Mouse (Mus musculus) ES-E14 (cell line): ENCODE measurements at regions not wholly inside any gene's neighbourhood (a gene's known extent, or its start where the extent isn't known, plus 50 kb on each side); places are given as distances from the start of the nearest gene placed in this dataset.
"Not testable (repeated sequence)": the region's sequence is repeated elsewhere in the genome, so short reads cannot be mapped to it uniquely, and the experiment has no call there.

Source experiments
- DNase-seq: peaks from one replicate; pipeline ENCODE4 v3.0.0-alpha.2; 2013; ENCODE audit warnings: low read depth, low spot score
- H3K27ac ChIP-seq: 2 replicates; pipeline ENCODE4 v1.5.1; 2012; ENCODE audit warnings: low read depth, mild to moderate bottlenecking, low read length, moderate library complexity, mixed read lengths; ENCODE audit not compliant: poor library complexity, insufficient read depth, severe bottlenecking
- H3K36me3 ChIP-seq: 2 replicates; pipeline ENCODE4 v1.6.1; 2012; ENCODE audit warnings: mild to moderate bottlenecking, low read length, moderate library complexity, mixed read lengths; ENCODE audit not compliant: control insufficient read depth, poor library complexity, insufficient read depth, severe bottlenecking
- H3K4me1 ChIP-seq, 2 experiments: fragments of 150-350 bp in 1 of 2; sonication (generic) in 1 of 2; 2 replicates each; pipeline ENCODE4 v1.6.1; 2012; ENCODE audit warnings: low read length in 2 of 2, mild to moderate bottlenecking in 1 of 2, mixed read lengths in 1 of 2; ENCODE audit not compliant: control insufficient read depth in 2 of 2, insufficient read depth in 2 of 2, poor library complexity in 1 of 2
- H3K4me3 ChIP-seq, 2 experiments: fragments of 150-350 bp in 1 of 2; sonication (generic) in 1 of 2; 2 replicates each; pipeline ENCODE4 v1.5.1; 2012; ENCODE audit warnings: low read length in 2 of 2, low read depth in 1 of 2, mild to moderate bottlenecking in 1 of 2, mixed read lengths in 1 of 2; ENCODE audit not compliant: insufficient read depth in 1 of 2, poor library complexity in 1 of 2, severe bottlenecking in 1 of 2
- H3K9ac ChIP-seq: 2 replicates; pipeline ENCODE4 v1.6.1; 2012; ENCODE audit warnings: low read depth, mild to moderate bottlenecking, low read length, mixed read lengths; ENCODE audit not compliant: poor library complexity, insufficient read depth, severe bottlenecking
- H3K9me3 ChIP-seq: fragments of 150-350 bp; sonication (generic); 2 replicates; pipeline ENCODE4 v1.6.1; 2012; ENCODE audit warnings: low read depth, mild to moderate bottlenecking, low read length; ENCODE audit not compliant: control insufficient read depth, insufficient read depth
- CHD2 ChIP-seq: IDR thresholded peaks from 2 replicates; pipeline ENCODE4 v1.6.1; 2014; ENCODE audit warnings: mild to moderate bottlenecking, low read depth, low read length, inconsistent platforms
- HCFC1 ChIP-seq: IDR thresholded peaks from 2 replicates; pipeline ENCODE4 v1.6.1; 2012; ENCODE audit warnings: low read length, inconsistent platforms, borderline replicate concordance; ENCODE audit not compliant: insufficient read depth
- MAFK ChIP-seq: IDR thresholded peaks from 2 replicates; pipeline ENCODE4 v1.6.1; 2014; ENCODE audit warnings: mild to moderate bottlenecking, low read depth, low read length, inconsistent platforms; ENCODE audit not compliant: insufficient read depth
- ZC3H11A ChIP-seq: IDR thresholded peaks from 2 replicates; pipeline ENCODE4 v1.6.1; 2012; ENCODE audit warnings: low read depth, mild to moderate bottlenecking, inconsistent platforms, low read length, borderline replicate concordance
- ZNF384 ChIP-seq: IDR thresholded peaks from 2 replicates; pipeline ENCODE4 v1.6.1; 2012; ENCODE audit warnings: low read depth, low read length, inconsistent platforms
- in situ Hi-C, 2 experiments: fragments of 600-800 bp; cut with MboI; formaldehyde crosslinking; loops; one replicate each; pipeline ENCODE4 v1.15.1; 2025; ENCODE audit warnings: low sequenced_read_pairs in 2 of 2, inconsistent platforms in 1 of 2; ENCODE audit not compliant: unreplicated experiment in 2 of 2

GRCm38 (mm10) chr9:88259627-88260026 is 67.4 kb upstream of the Nt5e start:
- no peak for TF ChIP-seq ZNF384
- TF ChIP-seq HCFC1, result no peak
- no peak for TF ChIP-seq CHD2
- TF ChIP-seq MAFK, result no peak
- Histone ChIP-seq H3K4me3 (no peak overlapping the region), H3K27ac (no peak overlapping the region), H3K9ac (no peak overlapping the region), H3K36me3 (no peaks in the 10 kb centered on the region), H3K4me1 (peaks cover 0 to 3% of the 10 kb centered on the region in 2 experiments; a peak in 1 of 4 replicates), H3K9me3 (no peaks in the 10 kb centered on the region)
- in situ Hi-C loops, result no loop called here
- no peak for DNase-seq

- H3K9me3 ChIP-seq, result no peaks in the 10 kb centered on the region
- H3K27ac ChIP-seq, result no peak overlapping the region
- no peak for DNase-seq
- TF ChIP-seq ZC3H11A (no peak), ZNF384 (no peak), HCFC1 (no peak), MAFK (no peak), CHD2 (no peak)
- no peaks in the 10 kb centered on the region for H3K36me3 ChIP-seq
- H3K4me3 ChIP-seq, result no peak overlapping the region
- no peak overlapping the region for H3K9ac ChIP-seq
- peaks cover 0 to 3% of the 10 kb centered on the region in 2 experiments; a peak in 1 of 4 replicates for H3K4me1 ChIP-seq
- in situ Hi-C loops, result no loop called here
These were observed 66.8 kb upstream of the Nt5e start for GRCm38 (mm10) chr9:88260072-88260635.

GRCm38 (mm10) chr9:88262461-88262860 is 64.5 kb upstream of the Nt5e start:
- Histone ChIP-seq H3K4me1 (peaks cover 0 to 3% of the 10 kb centered on the region in 2 experiments; a peak in 1 of 4 replicates), H3K4me3 (no peak overlapping the region), H3K9me3 (no peaks in the 10 kb centered on the region), H3K9ac (no peak overlapping the region), H3K27ac (no peak overlapping the region), H3K36me3 (no peaks in the 10 kb centered on the region)
- in situ Hi-C loops, result no loop called here
- TF ChIP-seq MAFK, result no peak
- TF ChIP-seq CHD2, result no peak
- no peak for TF ChIP-seq ZNF384
- TF ChIP-seq ZC3H11A, result no peak
- TF ChIP-seq HCFC1, result no peak
- no peak for DNase-seq

GRCm38 (mm10) chr9:88266346-88266745 is 60.7 kb upstream of the Nt5e start:
- H3K4me3 ChIP-seq, H3K9me3 ChIP-seq, H3K9ac ChIP-seq, H3K27ac ChIP-seq, DNase-seq, H3K36me3 ChIP-seq, in situ Hi-C loops, H3K4me1 ChIP-seq: not testable (repeated sequence)

- DNase-seq, result no peak
- no peak overlapping the region for H3K9ac ChIP-seq
- H3K27ac ChIP-seq, result no peak overlapping the region
- TF ChIP-seq CHD2 (no peak), MAFK (no peak), ZC3H11A (no peak), ZNF384 (no peak), HCFC1 (no peak)
- no peaks in the 10 kb centered on the region for H3K9me3 ChIP-seq
- no peaks in the 10 kb centered on the region for H3K36me3 ChIP-seq
- H3K4me1 ChIP-seq, result no peaks in the 10 kb centered on the region
- in situ Hi-C loops, result no loop called here
- no peak overlapping the region for H3K4me3 ChIP-seq
These were observed 58.2 kb upstream of the Nt5e start for GRCm38 (mm10) chr9:88268811-88269210.
